Mouse (Mus musculus) heart, adult 2 months (tissue): ENCODE results near the gene Zfhx3. TPM values are rescaled to one million over a fixed set of nuclear protein-coding genes. Genes with fewer than 3 reads are reported as not detected.

Experiments
- DNase-seq, 2 experiments: peaks; one replicate each; pipeline ENCODE4 v3.0.0; 2021
- H3K27ac ChIP-seq: fragments of 200-600 bp; 2 replicates; pipeline ENCODE4 v1.8.1; 2022
- H3K27me3 ChIP-seq: fragments of 200-500 bp; 2 replicates; pipeline ENCODE4 v1.6.1; 2012; ENCODE audit warnings: mild to moderate bottlenecking, low read length, inconsistent platforms, mixed read lengths; ENCODE audit not compliant: control insufficient read depth, insufficient read depth
- H3K36me3 ChIP-seq: fragments of 200-500 bp; 2 replicates; pipeline ENCODE4 v1.6.1; 2012; ENCODE audit warnings: low read length, inconsistent platforms; ENCODE audit not compliant: control insufficient read depth, insufficient read depth
- H3K4me1 ChIP-seq: fragments of 200-500 bp; 2 replicates; pipeline ENCODE4 v1.6.1; 2011; ENCODE audit warnings: low read length; ENCODE audit not compliant: control insufficient read depth, insufficient read depth
- H3K4me3 ChIP-seq: fragments of 200-600 bp; 2 replicates; pipeline ENCODE4 v1.8.1; 2022
- H3K79me2 ChIP-seq: fragments of 200-500 bp; replicated peaks from 2 replicates; pipeline ENCODE4 v1.6.1; 2012; ENCODE audit warnings: mild to moderate bottlenecking, inconsistent platforms, low read length, moderate library complexity, mixed read lengths; ENCODE audit not compliant: control insufficient read depth, insufficient read depth
- H3K9ac ChIP-seq: fragments of 200-500 bp; 2 replicates; pipeline ENCODE4 v1.6.1; 2012; ENCODE audit warnings: low read depth, mild to moderate bottlenecking, control low read depth, inconsistent platforms, low read length, mixed read lengths
- CTCF ChIP-seq: fragments of 200-600 bp; IDR thresholded peaks from 2 replicates; pipeline ENCODE4 v1.8.1; 2022; ENCODE audit warnings: antibody characterized with exemption, mild to moderate bottlenecking, moderate library complexity
- EP300 ChIP-seq: fragments of 200-500 bp; IDR thresholded peaks from 2 replicates; pipeline ENCODE4 v1.6.1; 2011; ENCODE audit warnings: low read depth, low read length, control low read depth; ENCODE audit not compliant: insufficient read depth
- POLR2A ChIP-seq: fragments of 200-500 bp; IDR thresholded peaks from 2 replicates; pipeline ENCODE4 v1.6.1; 2011; ENCODE audit warnings: mild to moderate bottlenecking, low read depth, low read length, control low read depth; ENCODE audit not compliant: insufficient read depth
- WGBS: fragments of 180-500 bp; shearing (Covaris S2); methylation state at CpG from one replicate; pipeline ENCODE4 v1.1.7; 2018; 5-methylcytosine and 5-hydroxymethylcytosine counted together
- intact Hi-C: fragments of 180-260 bp; cut with DNase I; formaldehyde crosslinking; loops from one replicate; pipeline ENCODE4 v1.15.1; 2025
- polyA plus RNA-seq: library from polyadenylated mRNA; depleted of rRNA; stranded (reverse); fragments of >200 nt; gene quantifications from 2 replicates; pipeline ENCODE4 v1.2.3, GENCODE M21; 2012
- total RNA-seq, 2 experiments: library from RNA; stranded (reverse); gene quantifications; 2 replicates each; pipeline ENCODE4 v1.2.3; 2021

Gene Zfhx3
- total and polyA plus RNA-seq, 3 experiments, result 1.8 to 8.3 (median 6.9) TPM

GRCm38 (mm10) chr8:108869935-108870334 is 927.5 kb downstream of the Zfhx3 start:
- WGBS, result 57% methylated on average over 5 of the region's 5 CpGs

GRCm38 (mm10) chr8:108870371-108870770 is 927.9 kb downstream of the Zfhx3 start:
- Histone ChIP-seq H3K27me3 (no peaks in the 10 kb centered on the region), H3K4me1 (peaks cover 14% of the 10 kb centered on the region), H3K4me3 (no peak overlapping the region), H3K27ac (no peak overlapping the region), H3K79me2 (no peaks in the 10 kb centered on the region), H3K9ac (no peak overlapping the region), H3K36me3 (no peaks in the 10 kb centered on the region)
- DNase-seq, result no peak
- TF ChIP-seq POLR2A (no peak), EP300 (no peak), CTCF (no peak)
- WGBS, result 95% methylated on average over 3 of the region's 3 CpGs
- intact Hi-C loops, result no loop called here

More at GRCm38 (mm10) chr8:108869935-108870334, 927.5 kb downstream of the Zfhx3 start:
- Histone ChIP-seq H3K36me3 (no peaks in the 10 kb centered on the region), H3K4me3 (no peak overlapping the region), H3K79me2 (no peaks in the 10 kb centered on the region), H3K4me1 (peaks cover 14% of the 10 kb centered on the region), H3K9ac (peak overlapping the region; percentile 9; the same call in 1 of the 2 replicates), H3K27me3 (no peaks in the 10 kb centered on the region), H3K27ac (peak overlapping the region; percentile 28)
- intact Hi-C loops, result no loop called here
- TF ChIP-seq EP300 (no peak), CTCF (no peak), POLR2A (no peak)
- DNase-seq, result no peak

- DNase-seq, result no peak
- no peaks in the 10 kb centered on the region for H3K36me3 ChIP-seq
- no peak overlapping the region for H3K4me3 ChIP-seq
- TF ChIP-seq CTCF, result no peak
- TF ChIP-seq EP300, result no peak
- TF ChIP-seq POLR2A, result no peak
- H3K4me1 ChIP-seq, result peaks cover 2% of the 10 kb centered on the region; the same call in 1 of the 2 replicates
- WGBS, result 82% methylated on average over 5 of the region's 5 CpGs
- H3K9ac ChIP-seq, result no peak overlapping the region
- H3K27me3 ChIP-seq, result no peaks in the 10 kb centered on the region
- no peak overlapping the region for H3K27ac ChIP-seq
- no peaks in the 10 kb centered on the region for H3K79me2 ChIP-seq
- intact Hi-C loops, result no loop called here
Observed at GRCm38 (mm10) chr8:108875722-108876121, 933.3 kb downstream of the Zfhx3 start.

GRCm38 (mm10) chr8:108880101-108880500 is 937.7 kb downstream of the Zfhx3 start:
- Histone ChIP-seq H3K9ac (no peak overlapping the region), H3K4me1 (no peaks in the 10 kb centered on the region), H3K27ac (no peak overlapping the region), H3K4me3 (no peak overlapping the region), H3K79me2 (no peaks in the 10 kb centered on the region), H3K27me3 (no peaks in the 10 kb centered on the region), H3K36me3 (no peaks in the 10 kb centered on the region)
- DNase-seq, result no peak
- TF ChIP-seq EP300 (no peak), POLR2A (no peak)
- WGBS, result 83% methylated on average over 6 of the region's 6 CpGs
- intact Hi-C loops, result loop anchor here (10.0 kb wide), 1 partner anchor 165 kb away; no protein-coding TSS in a partner anchor

- 92% methylated on average over 7 of the region's 7 CpGs for WGBS
- Histone ChIP-seq H3K27ac (no peak overlapping the region), H3K4me3 (no peak overlapping the region), H3K4me1 (no peaks in the 10 kb centered on the region; the same call in 1 of the 2 replicates), H3K79me2 (no peaks in the 10 kb centered on the region), H3K9ac (no peak overlapping the region), H3K36me3 (no peaks in the 10 kb centered on the region), H3K27me3 (no peaks in the 10 kb centered on the region)
- no peak for DNase-seq
- intact Hi-C loops, result loop anchor here (10.0 kb wide), 1 partner anchor 167 kb away; no protein-coding TSS in a partner anchor
- TF ChIP-seq POLR2A (no peak), CTCF (no peak)
Observed at GRCm38 (mm10) chr8:108881336-108881735, 938.9 kb downstream of the Zfhx3 start.

GRCm38 (mm10) chr8:108882073-108882472 is 939.6 kb downstream of the Zfhx3 start:
- H3K79me2 ChIP-seq, result no peaks in the 10 kb centered on the region
- H3K36me3 ChIP-seq, result no peaks in the 10 kb centered on the region
- no peaks in the 10 kb centered on the region for H3K27me3 ChIP-seq
- H3K4me1 ChIP-seq, result peaks cover 3% of the 10 kb centered on the region; the same call in 1 of the 2 replicates
- 83% methylated on average over 9 of the region's 9 CpGs for WGBS
- DNase-seq, result no peak
- intact Hi-C loops, result loop anchor here (10.0 kb wide), 1 partner anchor 167 kb away; no protein-coding TSS in a partner anchor
- H3K4me3 ChIP-seq, result no peak overlapping the region
- H3K27ac ChIP-seq, result no peak overlapping the region
- TF ChIP-seq EP300, result no peak
- TF ChIP-seq CTCF, result no peak
- no peak for TF ChIP-seq POLR2A
- H3K9ac ChIP-seq, result no peak overlapping the region
